Mouse (Mus musculus) lung, postnatal 0 days (tissue): ENCODE measurements at regions not wholly inside any gene's neighbourhood (a gene's known extent, or its start where the extent isn't known, plus 50 kb on each side); places are given as distances from the start of the nearest gene placed in this dataset.

Experiments
- ATAC-seq: fragments of 200-750 bp; cut with Nextera tagmentation; 2 replicates; pipeline ENCODE4 v1.8.0; 2017; ENCODE audit warnings: moderate library complexity
- DNase-seq: peaks from one replicate; pipeline ENCODE4 v3.0.0-alpha.2; 2016; ENCODE audit warnings: low spot score
- H3K27ac ChIP-seq: fragments of 300-500 bp; sonication (generic); 2 replicates; pipeline ENCODE4 v1.5.1; 2014; ENCODE audit warnings: antibody characterized with exemption, mild to moderate bottlenecking, low read length, mixed read lengths
- H3K27me3 ChIP-seq: fragments of 300-500 bp; sonication (generic); replicated peaks from 2 replicates; pipeline ENCODE4 v1.6.1; 2014; ENCODE audit warnings: low read length, mixed read lengths; ENCODE audit not compliant: insufficient read depth
- H3K36me3 ChIP-seq: fragments of 300-500 bp; sonication (generic); 2 replicates; pipeline ENCODE4 v1.6.1; 2014; ENCODE audit warnings: low read length, mixed read lengths; ENCODE audit not compliant: insufficient read depth
- H3K4me1 ChIP-seq: fragments of 300-500 bp; sonication (generic); 2 replicates; pipeline ENCODE4 v1.6.1; 2014; ENCODE audit warnings: antibody characterized with exemption, low read depth, low read length, mixed read lengths; ENCODE audit not compliant: insufficient read depth
- H3K4me2 ChIP-seq: fragments of 300-500 bp; sonication (generic); replicated peaks from 2 replicates; pipeline ENCODE4 v1.6.1; 2014; ENCODE audit warnings: low read depth, mild to moderate bottlenecking, low read length, moderate library complexity, mixed read lengths
- H3K4me3 ChIP-seq: fragments of 300-500 bp; sonication (generic); 2 replicates; pipeline ENCODE4 v1.5.1; 2014; ENCODE audit warnings: low read depth, low read length
- H3K9ac ChIP-seq: fragments of 300-500 bp; sonication (generic); replicated peaks from 2 replicates; pipeline ENCODE4 v1.6.1; 2014; ENCODE audit warnings: low read depth, mild to moderate bottlenecking
- H3K9me3 ChIP-seq: fragments of 300-500 bp; sonication (generic); 2 replicates; pipeline ENCODE4 v1.6.1; 2016; ENCODE audit warnings: low read length, mixed read lengths
- CTCF ChIP-seq: IDR thresholded peaks from 2 replicates; pipeline ENCODE4 v1.5.1; 2016; ENCODE audit warnings: antibody characterized with exemption, mild to moderate bottlenecking
- EP300 ChIP-seq: IDR thresholded peaks from 2 replicates; pipeline ENCODE4 v1.6.1; 2016; ENCODE audit warnings: antibody characterized with exemption, mild to moderate bottlenecking, control low read depth
- WGBS: fragments of 180-500 bp; shearing (Covaris S2); extraction: QIAGEN DNeasy Blood & Tissue Kit; methylation state at CpG from one replicate; pipeline ENCODE4 v1.1.7; 2014; 5-methylcytosine and 5-hydroxymethylcytosine counted together

GRCm38 (mm10) chr12:27838955-27839354, 496.6 kb upstream of the Sox11 start:
- no peak overlapping the region for H3K27ac ChIP-seq
- H3K36me3 ChIP-seq: no peaks in the 10 kb centered on the region
- DNase-seq (no peak), ATAC-seq (no peak)
- TF ChIP-seq EP300 (no peak), CTCF (no peak)
- no peak overlapping the region for H3K4me3 ChIP-seq
- no peaks in the 10 kb centered on the region for H3K9me3 ChIP-seq
- no peak overlapping the region for H3K4me2 ChIP-seq
- H3K4me1 ChIP-seq: no peaks in the 10 kb centered on the region
- no peaks in the 10 kb centered on the region for H3K27me3 ChIP-seq
- no peak overlapping the region for H3K9ac ChIP-seq

- no peak overlapping the region for H3K4me2 ChIP-seq
- 72% methylated on average over 6 of the region's 6 CpGs for WGBS
- no peaks in the 10 kb centered on the region for H3K9me3 ChIP-seq
- H3K4me3 ChIP-seq: no peak overlapping the region
- no peaks in the 10 kb centered on the region for H3K36me3 ChIP-seq
- no peak overlapping the region for H3K27ac ChIP-seq
- no peaks in the 10 kb centered on the region for H3K4me1 ChIP-seq
- ATAC-seq (no peak), DNase-seq (no peak)
- no peak for TF ChIP-seq CTCF
- no peak for TF ChIP-seq EP300
- no peak overlapping the region for H3K9ac ChIP-seq
- no peaks in the 10 kb centered on the region for H3K27me3 ChIP-seq
These were observed 496.0 kb upstream of the Sox11 start for GRCm38 (mm10) chr12:27838384-27838783.

GRCm38 (mm10) chr12:27826208-27826607, 483.8 kb upstream of the Sox11 start:
- H3K4me1 ChIP-seq: no peaks in the 10 kb centered on the region
- no peaks in the 10 kb centered on the region for H3K27me3 ChIP-seq
- H3K4me3 ChIP-seq: no peak overlapping the region
- DNase-seq: peak; percentile 54
- no peaks in the 10 kb centered on the region for H3K36me3 ChIP-seq
- H3K4me2 ChIP-seq: no peak overlapping the region
- ATAC-seq: peak; percentile 68
- no peak overlapping the region for H3K9ac ChIP-seq
- TF ChIP-seq CTCF: no peak
- no peak; the same call in 1 of the 2 replicates for TF ChIP-seq EP300
- WGBS: 55% methylated on average over 5 of the region's 5 CpGs
- no peaks in the 10 kb centered on the region for H3K9me3 ChIP-seq
- no peak overlapping the region for H3K27ac ChIP-seq

GRCm38 (mm10) chr12:27823392-27823791, 481.0 kb upstream of the Sox11 start:
- H3K9me3 ChIP-seq: no peaks in the 10 kb centered on the region
- no peak for ATAC-seq
- no peak for TF ChIP-seq CTCF
- peak; percentile 34; the same call in 1 of the 2 replicates for TF ChIP-seq EP300
- H3K4me3 ChIP-seq: no peak overlapping the region
- H3K27ac ChIP-seq: no peak overlapping the region
- H3K4me1 ChIP-seq: no peaks in the 10 kb centered on the region
- no peaks in the 10 kb centered on the region for H3K36me3 ChIP-seq
- 24% methylated on average over 6 of the region's 6 CpGs for WGBS
- H3K9ac ChIP-seq: no peak overlapping the region
- no peak for DNase-seq
- no peaks in the 10 kb centered on the region for H3K27me3 ChIP-seq
- H3K4me2 ChIP-seq: no peak overlapping the region

- Histone ChIP-seq H3K36me3 (no peaks in the 10 kb centered on the region), H3K4me2 (no peak overlapping the region), H3K4me1 (no peaks in the 10 kb centered on the region), H3K9me3 (no peaks in the 10 kb centered on the region), H3K9ac (no peak overlapping the region), H3K27ac (no peak overlapping the region), H3K27me3 (no peaks in the 10 kb centered on the region), H3K4me3 (no peak overlapping the region)
- TF ChIP-seq EP300 (no peak), CTCF (no peak)
- WGBS: 30% methylated on average over 4 of the region's 4 CpGs
- ATAC-seq (peak; percentile 61; the same call in 1 of the 2 replicates), DNase-seq (peak; percentile 47)
These were observed 454.3 kb upstream of the Sox11 start for GRCm38 (mm10) chr12:27796642-27797041.

GRCm38 (mm10) chr12:27786716-27787291, 444.4 kb upstream of the Sox11 start:
- peak; percentile 66 for ATAC-seq
- H3K27ac ChIP-seq: no peak overlapping the region

GRCm38 (mm10) chr12:27780801-27781200, 438.4 kb upstream of the Sox11 start:
- no peaks in the 10 kb centered on the region for H3K9me3 ChIP-seq
- ATAC-seq: no peak

More at GRCm38 (mm10) chr12:27786716-27787291, 444.4 kb upstream of the Sox11 start:
- H3K9ac ChIP-seq: no peak overlapping the region
- peak; percentile 41 for DNase-seq
- H3K4me3 ChIP-seq: no peak overlapping the region
- H3K4me1 ChIP-seq: no peaks in the 10 kb centered on the region
- 6% methylated on average over 3 of the region's 3 CpGs for WGBS
- no peaks in the 10 kb centered on the region for H3K36me3 ChIP-seq
- TF ChIP-seq CTCF (no peak), EP300 (no peak)
- no peaks in the 10 kb centered on the region for H3K27me3 ChIP-seq
- no peaks in the 10 kb centered on the region for H3K9me3 ChIP-seq
- no peak overlapping the region for H3K4me2 ChIP-seq

More at GRCm38 (mm10) chr12:27780801-27781200, 438.4 kb upstream of the Sox11 start:
- H3K27ac ChIP-seq: no peak overlapping the region
- WGBS: 83% methylated on average over 1 of the region's 1 CpGs
- no peaks in the 10 kb centered on the region for H3K4me1 ChIP-seq
- H3K36me3 ChIP-seq: no peaks in the 10 kb centered on the region
- H3K9ac ChIP-seq: no peak overlapping the region
- H3K27me3 ChIP-seq: no peaks in the 10 kb centered on the region
- H3K4me3 ChIP-seq: no peak overlapping the region
- no peak overlapping the region for H3K4me2 ChIP-seq
- DNase-seq: no peak
- TF ChIP-seq CTCF: no peak
